Mouse (Mus musculus) 3134 (cell line): ENCODE measurements around the gene Gpr39.

Source experiments
- DNase-seq: peaks from one replicate; pipeline ENCODE4 v3.0.0-alpha.2; 2011; ENCODE audit warnings: low spot score; ENCODE audit not compliant: insufficient read length; ENCODE audit errors: extremely low read depth

The Gpr39 gene

GRCm38 (mm10) chr1:125789804-125790203 is 113.0 kb downstream of the Gpr39 start:
- no peak for DNase-seq

- no peak for DNase-seq
These were observed 123.7 kb downstream of the Gpr39 start for GRCm38 (mm10) chr1:125800506-125800905.

- no peak for DNase-seq
These were observed 131.6 kb downstream of the Gpr39 start for GRCm38 (mm10) chr1:125808426-125808825.

GRCm38 (mm10) chr1:125813141-125813782 is 136.5 kb downstream of the Gpr39 start:
- DNase-seq = no peak

- DNase-seq = no peak
These were observed 144.3 kb downstream of the Gpr39 start for GRCm38 (mm10) chr1:125821101-125821500.

GRCm38 (mm10) chr1:125823611-125824010 is 146.8 kb downstream of the Gpr39 start:
- no peak for DNase-seq

GRCm38 (mm10) chr1:125837507-125837906 is 160.7 kb downstream of the Gpr39 start:
- DNase-seq = no peak

GRCm38 (mm10) chr1:125839746-125840392 is 163.1 kb downstream of the Gpr39 start:
- peak; percentile 4 for DNase-seq

GRCm38 (mm10) chr1:125854646-125855045 is 177.9 kb downstream of the Gpr39 start:
- DNase-seq = no peak

GRCm38 (mm10) chr1:125858631-125859030 is 181.8 kb downstream of the Gpr39 start:
- DNase-seq = no peak

GRCm38 (mm10) chr1:125870056-125870455 is 193.3 kb downstream of the Gpr39 start:
- no peak for DNase-seq

GRCm38 (mm10) chr1:125893158-125893557 is 216.4 kb downstream of the Gpr39 start:
- DNase-seq = no peak

GRCm38 (mm10) chr1:125910211-125910870 is 233.5 kb downstream of the Gpr39 start:
- no peak for DNase-seq

- no peak for DNase-seq
These were observed 234.1 kb downstream of the Gpr39 start for GRCm38 (mm10) chr1:125910871-125911265.

- no peak for DNase-seq
These were observed 234.6 kb downstream of the Gpr39 start for GRCm38 (mm10) chr1:125911337-125911900.

- no peak for DNase-seq
These were observed 235.2 kb downstream of the Gpr39 start for GRCm38 (mm10) chr1:125911901-125912445.

- no peak for DNase-seq
These were observed 236.1 kb downstream of the Gpr39 start, which contains the start of gene Lypd1 for GRCm38 (mm10) chr1:125912601-125913600. TSS of gene Lypd1 (minus strand) at chr1:125913101.

- DNase-seq = no peak
These were observed 243.9 kb downstream of the Gpr39 start for GRCm38 (mm10) chr1:125920696-125921095.

- no peak for DNase-seq
These were observed 246.3 kb downstream of the Gpr39 start for GRCm38 (mm10) chr1:125923062-125923461.
